Mouse (Mus musculus): ENCODE results near the gene Hnrnpul1. TPM values are rescaled to one million over a fixed set of nuclear protein-coding genes. Genes with fewer than 3 reads are reported as not detected.

Gene Hnrnpul1
- polyA plus RNA-seq, 1 experiment from 2014 or later: 70.0 TPM

DNA sequence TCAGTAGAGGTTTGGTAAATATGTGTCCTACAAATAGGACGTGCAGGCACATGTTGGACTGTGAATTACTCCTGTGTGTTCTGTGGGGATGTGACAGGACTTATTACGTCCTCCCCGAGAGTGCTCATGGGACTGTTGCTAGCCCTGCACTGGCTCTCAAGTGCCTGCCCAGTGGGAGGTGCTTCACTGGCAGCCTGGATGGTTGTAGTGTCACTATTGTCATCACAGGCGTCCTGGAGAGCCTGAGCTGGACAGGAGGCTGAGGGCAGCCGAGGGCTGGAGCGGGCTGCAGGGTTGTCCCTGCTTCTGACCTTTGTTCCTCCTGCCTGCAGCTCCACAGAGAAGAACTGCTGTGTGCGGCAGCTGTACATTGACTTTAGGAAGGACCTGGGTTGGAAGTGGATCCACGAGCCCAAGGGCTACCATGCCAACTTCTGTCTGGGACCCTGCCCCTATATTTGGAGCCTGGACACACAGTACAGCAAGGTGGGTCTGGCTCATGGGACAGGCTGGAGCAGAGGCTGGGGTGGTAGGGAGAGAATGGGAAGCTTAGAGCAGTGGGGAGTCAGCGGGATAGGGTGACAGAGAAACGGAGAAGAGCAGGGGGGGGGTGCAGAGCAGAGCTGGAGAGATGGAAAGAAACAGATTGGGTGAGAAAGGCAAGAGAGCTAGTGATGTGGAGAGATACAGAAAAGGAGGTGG lies 50.6 kb downstream of the Hnrnpul1 start:
- no peak for ATAC-seq (ENCODE audit: low FRiP score, low read depth)
- Histone ChIP-seq H3K4me3 (0 out of 2 replicates have a peak overlapping the region, but pooled peaks have one; percentile 40), H3K9me3 (peaks cover 5% of the 10 kb centered on the region; the same call in 1 of the 2 replicates), H3K27ac (replicated peaks) (no peak overlapping the region), H3K4me1 (peaks cover 17% of the 10 kb centered on the region), H3K9ac (replicated peaks) (no peak overlapping the region), H3K27me3 (peaks cover 34% of the 10 kb centered on the region), H3K4me2 (replicated peaks) (peak overlapping the region; percentile 66), H3K36me3 (no peaks in the 10 kb centered on the region)
- WGBS: 16% methylated on average over 10 of the region's 10 CpGs

DNA sequence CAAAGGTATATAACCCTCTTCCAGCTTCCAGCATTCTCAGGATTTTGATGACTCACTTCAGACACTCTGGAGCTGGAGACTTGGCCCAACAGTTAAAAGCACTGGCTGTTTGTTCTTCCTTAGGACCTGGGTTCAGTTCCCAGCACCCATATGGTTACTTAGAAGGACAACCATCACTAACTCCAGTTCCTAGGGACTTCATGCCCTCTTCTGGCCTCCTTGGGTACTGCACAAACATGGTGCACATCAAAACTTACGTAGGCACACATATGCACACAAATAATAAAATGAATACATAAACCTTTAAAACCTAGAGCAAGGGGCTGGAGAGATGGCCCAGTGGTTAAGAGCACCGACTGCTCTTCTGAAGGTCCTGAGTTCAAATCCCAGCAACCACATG lies 52.2 kb downstream of the Hnrnpul1 start:
- Histone ChIP-seq H3K9me3 (peaks cover 5% of the 10 kb centered on the region; the same call in 1 of the 2 replicates), H3K36me3 (no peaks in the 10 kb centered on the region), H3K9ac (replicated peaks) (no peak overlapping the region), H3K4me3 (no peak overlapping the region), H3K4me2 (replicated peaks) (no peak overlapping the region), H3K27me3 (peaks cover 30% of the 10 kb centered on the region), H3K27ac (replicated peaks) (no peak overlapping the region), H3K4me1 (peaks cover 17% of the 10 kb centered on the region)
- ATAC-seq (ENCODE audit: low FRiP score, low read depth): no peak
- WGBS: 95% methylated on average over 2 of the region's 2 CpGs

DNA sequence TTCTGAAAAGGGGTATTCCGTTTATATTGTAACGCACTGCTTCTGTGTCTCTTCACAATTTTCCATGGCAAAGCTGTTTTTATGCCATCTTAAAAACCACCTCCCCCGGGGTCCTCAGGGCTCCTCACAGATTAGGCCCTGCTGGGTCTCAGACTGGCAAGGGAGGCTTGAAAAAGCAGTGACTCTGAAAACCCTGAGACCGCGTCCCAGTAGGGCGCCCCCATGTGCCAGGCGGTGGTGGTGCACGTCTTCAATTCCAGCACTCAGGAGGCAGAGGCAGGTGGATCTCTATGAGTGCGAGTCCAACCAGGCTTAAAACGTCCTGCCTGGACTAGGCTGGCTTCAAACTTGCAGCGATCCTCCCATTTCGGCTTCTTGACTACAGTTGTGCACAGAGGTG lies 53.8 kb downstream of the Hnrnpul1 start:
- no peak for ATAC-seq (ENCODE audit: low FRiP score, low read depth)
- H3K27ac ChIP-seq (replicated peaks): no peak overlapping the region
- H3K9ac ChIP-seq (replicated peaks): no peak overlapping the region
- no peaks in the 10 kb centered on the region for H3K36me3 ChIP-seq
- H3K9me3 ChIP-seq: peaks cover 5% of the 10 kb centered on the region; the same call in 1 of the 2 replicates
- 69% methylated on average over 12 of the region's 12 CpGs for WGBS
- H3K4me2 ChIP-seq (replicated peaks): no peak overlapping the region
- H3K4me3 ChIP-seq: no peak overlapping the region
- peaks cover 24% of the 10 kb centered on the region for H3K27me3 ChIP-seq
- H3K4me1 ChIP-seq: peaks cover 17% of the 10 kb centered on the region

DNA sequence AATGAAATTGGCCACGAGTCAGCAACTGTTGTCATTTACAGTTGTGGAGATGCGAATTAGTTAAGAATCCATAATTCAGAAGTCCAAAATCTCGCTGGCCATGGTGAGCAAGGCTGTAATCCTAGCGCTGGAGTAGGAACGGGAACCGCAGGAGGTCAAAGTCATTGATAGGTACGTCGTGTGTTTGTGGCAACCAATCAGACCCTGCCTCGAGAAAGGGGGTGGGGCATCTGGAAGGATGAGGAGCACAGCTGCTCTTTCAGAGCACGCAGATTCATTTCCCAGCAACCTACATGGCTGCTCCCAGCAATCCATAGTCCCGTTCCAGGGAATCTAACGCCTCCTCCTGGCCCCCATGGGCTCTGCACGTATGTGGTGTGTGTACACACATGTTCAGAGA lies 54.7 kb downstream of the Hnrnpul1 start:
- no peak for ATAC-seq (ENCODE audit: low FRiP score, low read depth)
- no peaks in the 10 kb centered on the region for H3K36me3 ChIP-seq
- no peak overlapping the region for H3K4me2 ChIP-seq (replicated peaks)
- H3K9ac ChIP-seq (replicated peaks): no peak overlapping the region
- H3K27ac ChIP-seq (replicated peaks): no peak overlapping the region
- H3K4me1 ChIP-seq: peaks cover 12% of the 10 kb centered on the region
- 59% methylated on average over 13 of the region's 13 CpGs for WGBS
- H3K9me3 ChIP-seq: peaks cover 5% of the 10 kb centered on the region; the same call in 1 of the 2 replicates
- no peak overlapping the region for H3K4me3 ChIP-seq
- peaks cover 16% of the 10 kb centered on the region for H3K27me3 ChIP-seq

DNA sequence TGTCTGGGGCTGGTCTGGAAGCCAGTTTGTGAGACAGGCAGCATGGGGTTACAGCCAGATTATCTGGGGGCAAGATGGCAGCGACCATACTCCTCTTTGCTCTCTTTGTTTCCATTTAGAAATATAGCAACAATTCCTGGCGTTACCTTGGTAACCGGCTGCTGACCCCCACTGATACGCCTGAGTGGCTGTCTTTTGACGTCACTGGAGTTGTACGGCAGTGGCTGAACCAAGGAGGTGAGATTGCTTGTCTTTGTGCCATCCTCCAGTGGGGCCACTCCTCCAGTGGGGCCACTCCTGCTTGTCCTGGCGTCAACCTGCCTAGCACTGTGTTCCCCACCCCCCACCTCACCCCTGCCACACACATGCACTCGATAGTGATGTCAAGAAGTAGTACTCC lies 60.5 kb downstream of the Hnrnpul1 start:
- Histone ChIP-seq H3K9me3 (no peaks in the 10 kb centered on the region), H3K9ac (replicated peaks) (no peak overlapping the region), H3K27me3 (peaks cover 39% of the 10 kb centered on the region), H3K4me1 (peaks cover 6% of the 10 kb centered on the region), H3K4me2 (replicated peaks) (no peak overlapping the region), H3K27ac (replicated peaks) (no peak overlapping the region), H3K4me3 (no peak overlapping the region), H3K36me3 (no peaks in the 10 kb centered on the region)
- ATAC-seq (ENCODE audit: low FRiP score, low read depth): no peak
- 48% methylated on average over 8 of the region's 8 CpGs for WGBS

DNA sequence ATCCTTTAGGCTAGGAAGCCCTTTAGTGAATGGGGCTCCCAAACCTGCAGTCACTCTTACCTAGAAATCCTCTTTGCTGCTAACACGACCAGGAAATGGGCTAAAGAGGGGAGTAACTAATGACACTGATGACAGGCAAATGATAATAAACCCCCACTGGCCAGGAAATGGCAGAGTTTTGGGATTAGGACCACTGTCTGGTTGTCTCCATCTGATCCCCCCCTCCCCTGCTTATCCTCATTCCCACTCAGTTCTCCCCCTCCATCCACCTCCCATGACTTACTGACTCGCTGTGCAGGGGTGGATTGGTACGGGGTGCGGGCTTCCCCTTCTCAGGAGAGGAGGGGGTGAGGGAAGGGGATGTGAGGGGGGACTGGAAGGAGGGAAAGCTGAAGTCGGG lies 64.5 kb downstream of the Hnrnpul1 start:
- Histone ChIP-seq H3K4me1 (peaks cover 35% of the 10 kb centered on the region), H3K9me3 (no peaks in the 10 kb centered on the region), H3K9ac (replicated peaks) (no peak overlapping the region), H3K4me3 (no peak overlapping the region), H3K36me3 (0 out of 2 replicates have a peak, but pooled peaks cover 2% of the 10 kb centered on the region), H3K27me3 (peaks cover 79% of the 10 kb centered on the region), H3K27ac (replicated peaks) (no peak overlapping the region), H3K4me2 (replicated peaks) (no peak overlapping the region; the same call in 1 of the 2 replicates)
- ATAC-seq (ENCODE audit: low FRiP score, low read depth): no peak
- 45% methylated on average over 5 of the region's 5 CpGs for WGBS

DNA sequence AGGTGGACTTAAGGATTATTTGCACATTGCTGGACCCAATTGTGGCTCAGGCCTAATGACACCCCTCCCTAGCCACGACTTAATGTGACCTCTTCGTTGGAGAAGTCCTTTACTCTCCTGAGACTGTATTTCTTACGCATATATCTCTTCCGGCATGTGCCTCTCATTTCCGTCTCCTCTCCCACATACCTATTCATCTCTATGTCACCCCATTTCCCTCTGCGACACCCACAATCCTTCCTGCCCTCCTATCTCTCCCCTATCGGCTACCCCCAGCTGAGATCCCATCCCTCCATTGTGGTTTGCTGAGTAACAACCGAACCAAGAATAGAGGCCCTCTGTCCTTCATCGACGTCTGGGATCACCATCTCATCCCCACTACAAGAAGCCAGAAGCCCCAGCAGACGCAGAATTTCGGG lies 64.9 kb downstream of the Hnrnpul1 start:
- no peak for ATAC-seq (ENCODE audit: low FRiP score, low read depth)
- H3K4me1 ChIP-seq: peaks cover 35% of the 10 kb centered on the region
- peak overlapping the region; percentile 50 for H3K4me3 ChIP-seq
- H3K27me3 ChIP-seq: peaks cover 79% of the 10 kb centered on the region
- H3K9ac ChIP-seq (replicated peaks): no peak overlapping the region
- H3K36me3 ChIP-seq: 0 out of 2 replicates have a peak, but pooled peaks cover 2% of the 10 kb centered on the region
- H3K27ac ChIP-seq (replicated peaks): no peak overlapping the region
- no peaks in the 10 kb centered on the region for H3K9me3 ChIP-seq
- 13% methylated on average over 12 of the region's 12 CpGs for WGBS
- H3K4me2 ChIP-seq (replicated peaks): peak overlapping the region; percentile 72

DNA sequence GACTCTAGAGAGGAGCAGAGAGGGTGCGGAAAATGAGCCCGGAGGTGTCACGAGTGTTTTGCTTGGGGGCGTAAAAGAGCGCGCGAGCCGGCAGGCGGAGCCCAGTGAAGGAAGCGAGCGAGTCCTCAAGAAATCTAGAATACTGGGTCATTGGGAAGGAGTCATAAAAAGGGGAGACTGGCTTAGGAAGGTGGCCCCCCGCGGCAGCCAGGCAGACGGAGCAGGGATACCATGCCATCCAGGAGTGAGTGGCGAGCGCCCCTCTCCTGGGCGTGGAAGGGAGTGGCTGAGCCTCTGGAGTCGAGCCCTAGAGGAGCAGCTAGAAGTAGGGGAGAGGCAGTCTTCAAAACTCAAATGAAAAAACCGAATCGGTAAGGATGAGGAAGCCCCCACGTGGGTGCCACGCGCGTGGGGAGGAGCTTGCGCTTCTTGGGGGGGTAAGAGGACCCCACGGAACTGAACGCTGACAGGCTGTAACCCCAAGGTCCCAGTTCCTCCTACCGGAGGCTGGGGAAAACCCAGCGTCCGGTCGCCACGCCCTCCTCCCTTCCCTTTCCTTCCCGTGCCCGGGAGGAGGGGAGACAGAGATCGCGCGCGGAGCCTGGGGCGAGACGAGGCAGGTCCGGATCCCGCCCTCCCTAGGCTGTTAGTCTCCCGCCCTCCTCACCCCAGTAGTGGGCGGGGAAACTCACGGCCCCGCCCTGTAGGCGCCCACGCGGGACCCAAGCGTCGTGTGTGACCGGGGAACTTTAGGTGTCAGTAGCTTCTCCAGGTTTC lies 65.6 kb downstream of the Hnrnpul1 start:
- Histone ChIP-seq H3K27me3 (peaks cover 79% of the 10 kb centered on the region), H3K36me3 (0 out of 2 replicates have a peak, but pooled peaks cover 2% of the 10 kb centered on the region), H3K27ac (replicated peaks) (no peak overlapping the region), H3K9me3 (no peaks in the 10 kb centered on the region), H3K4me3 (peak overlapping the region; percentile 50), H3K4me1 (peaks cover 35% of the 10 kb centered on the region), H3K4me2 (replicated peaks) (peak overlapping the region; percentile 72), H3K9ac (replicated peaks) (peak overlapping the region; percentile 11; the same call in 1 of the 2 replicates)
- 1% methylated on average over 51 of the region's 52 CpGs for WGBS
- ATAC-seq (ENCODE audit: low FRiP score, low read depth): 0 out of 2 replicates have a peak, but pooled peaks have one; percentile 17

DNA sequence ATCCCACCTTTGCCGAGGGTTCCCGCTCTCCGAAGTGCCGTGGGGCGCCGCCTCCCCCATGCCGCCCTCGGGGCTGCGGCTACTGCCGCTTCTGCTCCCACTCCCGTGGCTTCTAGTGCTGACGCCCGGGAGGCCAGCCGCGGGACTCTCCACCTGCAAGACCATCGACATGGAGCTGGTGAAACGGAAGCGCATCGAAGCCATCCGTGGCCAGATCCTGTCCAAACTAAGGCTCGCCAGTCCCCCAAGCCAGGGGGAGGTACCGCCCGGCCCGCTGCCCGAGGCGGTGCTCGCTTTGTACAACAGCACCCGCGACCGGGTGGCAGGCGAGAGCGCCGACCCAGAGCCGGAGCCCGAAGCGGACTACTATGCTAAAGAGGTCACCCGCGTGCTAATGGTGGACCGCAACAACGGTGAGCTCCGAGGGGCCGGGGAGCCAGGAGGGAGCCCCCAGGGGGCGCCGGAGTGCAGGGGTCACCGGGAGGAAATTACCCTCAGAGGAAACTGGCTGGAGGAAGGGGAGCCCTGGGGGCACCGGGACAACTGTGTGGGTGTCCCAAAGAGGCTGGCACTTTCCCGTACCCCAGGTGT lies 66.7 kb downstream of the Hnrnpul1 start:
- Histone ChIP-seq H3K4me2 (replicated peaks) (peak overlapping the region; percentile 72), H3K9me3 (no peaks in the 10 kb centered on the region), H3K4me3 (peak overlapping the region; percentile 50), H3K9ac (replicated peaks) (no peak overlapping the region; the same call in 1 of the 2 replicates), H3K27ac (replicated peaks) (no peak overlapping the region), H3K4me1 (peaks cover 35% of the 10 kb centered on the region), H3K36me3 (0 out of 2 replicates have a peak, but pooled peaks cover 6% of the 10 kb centered on the region), H3K27me3 (peaks cover 77% of the 10 kb centered on the region)
- 1% methylated on average over 47 of the region's 47 CpGs for WGBS
- no peak for ATAC-seq (ENCODE audit: low FRiP score, low read depth)

DNA sequence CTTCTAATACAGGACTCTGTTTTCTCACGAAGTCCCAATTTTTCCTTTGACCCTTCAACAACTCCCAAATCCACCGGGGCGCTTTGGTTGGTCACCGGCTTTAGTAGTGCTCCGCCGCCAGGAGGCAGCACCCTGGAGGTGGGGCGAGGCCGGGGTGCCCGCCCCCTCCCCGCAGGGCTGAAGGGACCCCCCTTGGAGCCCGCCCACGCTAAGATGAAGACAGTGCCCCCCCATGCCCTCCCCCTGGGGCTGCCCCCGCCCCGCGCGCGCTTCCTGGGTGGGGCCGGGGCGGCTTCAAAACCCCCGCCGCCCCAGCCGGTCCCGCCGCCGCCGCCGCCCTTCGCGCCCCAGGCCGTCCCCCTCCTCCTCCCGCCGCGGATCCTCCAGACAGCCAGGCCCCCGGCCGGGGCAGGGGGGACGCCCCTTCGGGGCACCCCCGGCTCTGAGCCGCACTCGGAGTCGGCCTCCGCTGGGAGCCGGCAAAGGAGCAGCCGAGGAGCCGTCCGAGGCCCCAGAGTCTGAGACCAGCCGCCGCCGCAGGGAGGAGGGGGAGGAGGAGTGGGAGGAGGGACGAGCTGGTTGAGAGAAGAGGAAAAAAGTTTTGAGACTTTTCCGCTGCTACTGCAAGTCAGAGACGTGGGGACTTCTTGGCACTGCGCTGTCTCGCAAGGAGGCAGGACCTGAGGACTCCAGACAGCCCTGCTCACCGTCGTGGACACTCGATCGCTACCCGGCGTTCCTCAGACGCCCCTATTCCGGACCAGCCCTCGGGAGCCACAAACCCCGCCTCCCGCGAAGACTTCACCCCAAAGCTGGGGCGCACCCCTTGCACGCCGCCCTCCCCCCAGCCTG lies 67.7 kb downstream of the Hnrnpul1 start, which contains the start of gene Tgfb1:
Gene Tgfb1 (plus strand): TSS at position 323 of the 852 bp plus-strand sequence.
- ATAC-seq (ENCODE audit: low FRiP score, low read depth): peak; percentile 50

DNA sequence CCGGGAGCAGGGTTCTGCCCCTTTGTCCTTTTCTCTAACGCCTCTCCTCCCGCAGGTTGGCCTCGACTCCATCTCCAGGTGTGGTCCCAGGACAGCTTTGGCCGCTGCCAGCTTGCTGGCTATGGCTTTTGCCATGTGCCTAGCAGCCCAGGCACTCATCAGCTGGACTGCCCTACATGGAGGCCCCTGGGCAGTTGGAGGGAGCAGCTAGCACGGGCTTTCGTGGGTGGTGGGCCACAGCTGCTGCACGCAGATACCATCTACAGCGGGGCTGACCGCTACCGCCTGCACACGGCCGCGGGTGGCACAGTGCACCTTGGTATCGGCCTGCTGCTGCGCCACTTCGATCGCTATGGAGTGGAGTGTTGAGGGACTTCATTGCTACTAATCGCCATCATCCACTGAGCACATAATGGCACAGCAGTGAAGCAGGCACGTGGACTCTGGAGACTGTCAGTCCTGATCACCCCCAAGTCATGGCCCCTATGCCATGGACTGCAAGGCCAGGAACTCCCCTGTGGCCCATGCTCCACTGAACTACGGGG lies 68.6 kb downstream of the Hnrnpul1 start:
- Histone ChIP-seq H3K9me3 (no peaks in the 10 kb centered on the region), H3K4me2 (replicated peaks) (peak overlapping the region; percentile 72; the same call in 1 of the 2 replicates), H3K4me1 (peaks cover 45% of the 10 kb centered on the region), H3K27ac (replicated peaks) (no peak overlapping the region), H3K9ac (replicated peaks) (no peak overlapping the region), H3K4me3 (peak overlapping the region; percentile 50; the same call in 1 of the 2 replicates), H3K27me3 (peaks cover 64% of the 10 kb centered on the region), H3K36me3 (0 out of 2 replicates have a peak, but pooled peaks cover 6% of the 10 kb centered on the region)
- ATAC-seq (ENCODE audit: low FRiP score, low read depth): no peak
- 72% methylated on average over 21 of the region's 21 CpGs for WGBS

More for the DNA sequence above, 67.7 kb downstream of the Hnrnpul1 start, which contains the start of gene Tgfb1:
- Histone ChIP-seq H3K27ac (replicated peaks) (no peak within 1 kb of the TSS), H3K4me1 (peaks cover 36% of the 10 kb centered on the region), H3K36me3 (0 out of 2 replicates have a peak, but pooled peaks cover 6% of the 10 kb centered on the region), H3K27me3 (peaks cover 71% of the 10 kb centered on the region), H3K4me3 (peak within 1 kb of the TSS; percentile 50), H3K4me2 (replicated peaks) (peak within 1 kb of the TSS; percentile 72), H3K9me3 (no peaks in the 10 kb centered on the region), H3K9ac (replicated peaks) (peak within 1 kb of the TSS; percentile 50)
- 1% methylated on average over 63 of the region's 69 CpGs for WGBS
